8 mouse cellular contexts compared by ENCODE assay signal in genomic region chr2:179443959-179444358, GRCm38 (mm10). TPM values are rescaled to one million over a fixed set of nuclear protein-coding genes. Genes with fewer than 3 reads are reported as not detected.
A peak's percentile ranks its signal among the peaks of the same experiment; 100 is the strongest.
DNase-seq lines count a peak whose midpoint lies in the region; ATAC-seq and TF ChIP-seq lines count a peak whose summit lies in the region.

No protein-coding gene starts in this region.

- peaks cover under 1% of the 10 kb centered on the region; the same call in 1 of the 2 replicates for H3K36me3 ChIP-seq in hindbrain, embryonic 13.5 days
- H3K36me3 ChIP-seq in neural tube, embryonic 11.5 days (ENCODE audit: control insufficient read depth, insufficient read depth, low read length), result no peaks in the 10 kb centered on the region

- no peak for TF ChIP-seq CTCF in gastrocnemius, adult 2 months (IDR thresholded peaks at IDR 0.05)

- ATAC-seq in hindbrain, embryonic 13.5 days (ENCODE audit: low FRiP score), result no peak
- no peak for ATAC-seq in neural tube, embryonic 11.5 days (ENCODE audit: insufficient read depth, low FRiP score, low TSS enrichment)
- ATAC-seq in frontal cortex, adult (ENCODE audit: low TSS enrichment), result no peak

- peaks cover under 1% of the 10 kb centered on the region; the same call in 1 of the 2 replicates for H3K9me3 ChIP-seq in hindbrain, embryonic 13.5 days
- H3K9me3 ChIP-seq in neural tube, embryonic 11.5 days (ENCODE audit: control insufficient read depth, low read length), result no peaks in the 10 kb centered on the region

- peaks cover 54% of the 10 kb centered on the region for H3K4me1 ChIP-seq in hindbrain, embryonic 13.5 days (replicated peaks)
- peaks cover 6% of the 10 kb centered on the region; the same call in 1 of the 2 replicates for H3K4me1 ChIP-seq in neural tube, embryonic 11.5 days (ENCODE audit: control insufficient read depth, insufficient read depth, low read length)

- H3K27me3 ChIP-seq in hindbrain, embryonic 13.5 days, result peaks cover 25% of the 10 kb centered on the region
- H3K27me3 ChIP-seq in neural tube, embryonic 11.5 days (ENCODE audit: control insufficient read depth, insufficient read depth, low read length), result peaks cover 5% of the 10 kb centered on the region; the same call in 1 of the 2 replicates

- peak; percentile 27 to 33 for DNase-seq in layer of hippocampus, postnatal 10 days (ENCODE audit: low spot score in 2 of 2)
- DNase-seq in layer of hippocampus, adult 9-11 months, result no peak
- peak; percentile 38 to 42 for DNase-seq in cerebellum, postnatal 36 days
- DNase-seq in neural tube, embryonic 11.5 days (ENCODE audit: low spot score), result peak; percentile 17
- no peak for DNase-seq in gastrocnemius, adult 2 months
- DNase-seq in gastrocnemius, postnatal 4 days (ENCODE audit: low spot score in 2 of 2), result no peak

- H3K27ac ChIP-seq in hindbrain, embryonic 13.5 days, result peak overlapping the region; percentile 91; the same call in 1 of the 2 replicates
- H3K27ac ChIP-seq in neural tube, embryonic 11.5 days (ENCODE audit: low read depth, low read length), result no peak overlapping the region
- no peak overlapping the region for H3K27ac ChIP-seq in gastrocnemius, adult 2 months

- H3K4me2 ChIP-seq in hindbrain, embryonic 13.5 days, result peak overlapping the region; percentile 89
- H3K4me2 ChIP-seq in neural tube, embryonic 11.5 days (ENCODE audit: low read depth), result peak overlapping the region; percentile 93

- peak overlapping the region; percentile 86 for H3K9ac ChIP-seq in hindbrain, embryonic 13.5 days
- no peak overlapping the region; the same call in 1 of the 2 replicates for H3K9ac ChIP-seq in neural tube, embryonic 11.5 days (ENCODE audit: low read length)

- intact Hi-C loops in gastrocnemius, adult 2 months (cut with DNase I), result no loop called here

- peak overlapping the region; percentile 75 for H3K4me3 ChIP-seq in hindbrain, embryonic 13.5 days
- H3K4me3 ChIP-seq in neural tube, embryonic 11.5 days (ENCODE audit: low read depth, low read length), result peak overlapping the region; percentile 71
- no peak overlapping the region for H3K4me3 ChIP-seq in gastrocnemius, adult 2 months

- WGBS in hindbrain, embryonic 13.5 days, result 33% methylated on average over 6 of the region's 11 CpGs
- 20% methylated on average over 11 of the region's 11 CpGs for WGBS in neural tube, embryonic 11.5 days

RNA-seq across cellular contexts. Expression of gene Cdh4, which starts 1.7 kb away (rescaled TPM):
- 10 to 100 TPM; 16.3 to 23.3 TPM for total RNA-seq in layer of hippocampus, postnatal 10 days (2021)
- 37.2 and 37.5 TPM in 2 replicates for polyA plus RNA-seq in hindbrain, embryonic 13.5 days (2015; fragmentation: Nextera tagmentation; extraction: Ambion mirVana)
- 8.2 and 9.4 TPM in 2 replicates for polyA plus RNA-seq in neural tube, embryonic 11.5 days (2014; fragmentation: Nextera tagmentation; extraction: Ambion mirVana)
- total RNA-seq in gastrocnemius, adult 2 months (2021), result 10 to 100 TPM in 1 of 2 experiments, 1 to 10 TPM in 1; 5.2 to 11.7 TPM
- total RNA-seq in gastrocnemius, postnatal 4 days (2021), result 1 to 10 TPM; 4.5 to 7.7 TPM

Comparison
In these comparisons a context has a peak if more than half of its experiments do, and no peak if none do; other contexts are left out.
1. DNase-seq: peak in layer of hippocampus, postnatal 10 days (2 of 2), cerebellum, postnatal 36 days (2 of 2) and neural tube, embryonic 11.5 days (single experiment); none in layer of hippocampus, adult 9-11 months (single experiment), gastrocnemius, adult 2 months (single experiment) and gastrocnemius, postnatal 4 days (0 of 2).